Mouse (Mus musculus) kidney, postnatal 36 days (tissue): ENCODE measurements around the gene Arpp19.

ENCODE experiments used
- DNase-seq, 2 experiments: peaks; one replicate each; pipeline ENCODE4 v3.0.0; 2021 to 2022; ENCODE audit warnings: mixed read lengths in 2 of 2

Gene Arpp19

GRCm38 (mm10) chr9:75037451-75038356 lies at the start of gene Arpp19:
TSS of gene Arpp19 (plus strand) at chr9:75037614.
- DNase-seq: peak; percentile 90 to 91

GRCm38 (mm10) chr9:74988893-74989460 lies 48.4 kb upstream of the Arpp19 start:
- no peak for DNase-seq

- no peak for DNase-seq
These were observed 47.4 kb upstream of the Arpp19 start for GRCm38 (mm10) chr9:74989990-74990389.

GRCm38 (mm10) chr9:74994611-74995257 lies 42.7 kb upstream of the Arpp19 start:
- peak; percentile 45 to 55 for DNase-seq

GRCm38 (mm10) chr9:74996349-74996748 lies 41.1 kb upstream of the Arpp19 start:
- DNase-seq: no peak

GRCm38 (mm10) chr9:74997976-74998375 lies 39.4 kb upstream of the Arpp19 start:
- DNase-seq: no peak

GRCm38 (mm10) chr9:75001006-75001405 lies 36.4 kb upstream of the Arpp19 start:
- no peak for DNase-seq

GRCm38 (mm10) chr9:75001611-75002204 lies 35.7 kb upstream of the Arpp19 start:
- peak; percentile 23 to 44 for DNase-seq

GRCm38 (mm10) chr9:75002262-75002661 lies 35.2 kb upstream of the Arpp19 start:
- no peak for DNase-seq

- DNase-seq: no peak
These were observed 33.2 kb upstream of the Arpp19 start for GRCm38 (mm10) chr9:75004203-75004602.

GRCm38 (mm10) chr9:75016591-75016990 lies 20.8 kb upstream of the Arpp19 start:
- DNase-seq: no peak

- DNase-seq: no peak
These were observed 18.2 kb upstream of the Arpp19 start for GRCm38 (mm10) chr9:75019181-75019580.

- no peak for DNase-seq
These were observed 17.8 kb upstream of the Arpp19 start for GRCm38 (mm10) chr9:75019592-75019991.

GRCm38 (mm10) chr9:75020561-75020960 lies 16.9 kb upstream of the Arpp19 start:
- DNase-seq: no peak

GRCm38 (mm10) chr9:75022546-75022945 lies 14.9 kb upstream of the Arpp19 start:
- no peak for DNase-seq

GRCm38 (mm10) chr9:75023150-75023894 lies 14.1 kb upstream of the Arpp19 start:
- DNase-seq: no peak

GRCm38 (mm10) chr9:75024089-75024488 lies 13.3 kb upstream of the Arpp19 start:
- DNase-seq: no peak

- DNase-seq: peak in 1 of 2 experiments; percentile 33
These were observed 11.7 kb upstream of the Arpp19 start for GRCm38 (mm10) chr9:75025689-75026088.

- no peak for DNase-seq
These were observed 5.0 kb upstream of the Arpp19 start for GRCm38 (mm10) chr9:75032408-75032807.

GRCm38 (mm10) chr9:75033141-75033540 lies 4.3 kb upstream of the Arpp19 start:
- no peak for DNase-seq

GRCm38 (mm10) chr9:75034691-75035090 lies 2.7 kb upstream of the Arpp19 start:
- DNase-seq: no peak

GRCm38 (mm10) chr9:75035944-75036343 lies 1.5 kb upstream of the Arpp19 start:
- DNase-seq: no peak

- no peak for DNase-seq
These were observed 909 bp downstream of the Arpp19 start for GRCm38 (mm10) chr9:75038357-75038688.
